Mouse (Mus musculus) macrophage (primary cell): ENCODE results near the gene Arid1b. TPM values are rescaled to one million over a fixed set of nuclear protein-coding genes. Genes with fewer than 3 reads are reported as not detected.

Experiments used
- H3K27ac ChIP-seq: fragments of 350-480 bp; formaldehyde crosslinking; 2 replicates; pipeline ENCODE4 v1.9.0; 2021
- H3K36me3 ChIP-seq: fragments of 350-480 bp; formaldehyde crosslinking; 2 replicates; pipeline ENCODE4 v1.9.0; 2021; ENCODE audit errors: inconsistent target
- H3K4me3 ChIP-seq: fragments of 350-480 bp; formaldehyde crosslinking; 2 replicates; pipeline ENCODE4 v1.9.0; 2021; ENCODE audit errors: inconsistent target
- H3K79me2 ChIP-seq: fragments of 350-480 bp; formaldehyde crosslinking; 2 replicates; pipeline ENCODE4 v1.9.0; 2021; ENCODE audit errors: inconsistent target
- WGBS: methylation state at CpG from one replicate; pipeline ENCODE4 v1.1.7; 2026; ENCODE audit warnings: inconsistent platforms; ENCODE audit not compliant: missing documents; 5-methylcytosine and 5-hydroxymethylcytosine counted together
- polyA plus RNA-seq: library from polyadenylated mRNA; stranded (reverse); fragments of 250-400 nt; gene quantifications from 3 replicates; pipeline ENCODE4 v1.2.4, GENCODE M21; 2018; ENCODE audit warnings: inconsistent platforms

Gene Arid1b
- polyA plus RNA-seq, 1 experiment from 2014 or later, result 20.1 TPM

DNA sequence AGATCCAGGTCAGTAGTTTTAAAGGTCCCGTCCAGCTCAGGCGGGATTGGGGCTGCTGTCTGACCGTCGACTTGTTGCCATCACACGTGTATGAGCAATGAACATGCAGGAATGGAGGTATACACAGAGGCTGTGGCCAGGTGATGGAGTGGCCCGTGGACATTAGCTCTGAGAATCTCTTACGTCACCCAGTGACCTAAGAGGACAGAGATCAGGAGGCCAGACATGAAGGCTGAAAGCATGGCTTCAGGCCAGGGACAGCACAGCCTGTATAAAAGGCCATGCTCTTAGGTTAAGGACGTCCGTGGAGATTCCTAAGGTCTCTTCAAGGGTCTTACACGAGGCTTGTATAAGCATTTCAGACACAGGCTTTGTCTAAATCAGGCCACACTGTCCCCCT is 184.4 kb downstream of the Arid1b start:
- Histone ChIP-seq H3K79me2 (peaks cover 57% of the 10 kb centered on the region; the same call in 1 of the 2 replicates), H3K4me3 (no peak overlapping the region), H3K36me3 (no peaks in the 10 kb centered on the region), H3K27ac (no peak overlapping the region)
- WGBS, result 89% methylated on average over 10 of the region's 10 CpGs

DNA sequence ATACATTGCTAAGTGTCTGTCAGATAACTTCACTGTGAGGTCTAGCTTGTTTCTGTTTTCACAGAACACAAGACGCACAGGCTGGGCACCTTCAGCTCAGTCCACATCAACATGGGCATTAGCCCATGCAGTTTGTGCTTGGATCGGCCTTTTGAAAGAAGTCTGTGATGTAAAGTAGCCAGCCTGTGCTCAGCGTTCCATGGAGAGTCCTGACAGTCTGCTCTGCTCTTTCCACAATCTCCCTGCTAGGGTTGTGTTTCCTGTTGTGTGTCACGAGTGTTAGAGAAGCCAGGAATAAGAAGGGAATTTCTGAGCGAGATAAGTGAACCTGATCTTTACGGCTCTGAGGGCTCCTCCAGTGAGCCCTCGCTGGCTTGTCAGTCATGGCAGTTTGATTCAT is 184.9 kb downstream of the Arid1b start:
- no peak overlapping the region for H3K4me3 ChIP-seq
- 85% methylated on average over 7 of the region's 7 CpGs for WGBS
- peaks cover 62% of the 10 kb centered on the region; the same call in 1 of the 2 replicates for H3K79me2 ChIP-seq
- no peaks in the 10 kb centered on the region for H3K36me3 ChIP-seq
- H3K27ac ChIP-seq, result no peak overlapping the region

- Histone ChIP-seq H3K36me3 (no peaks in the 10 kb centered on the region), H3K79me2 (peaks cover 66% of the 10 kb centered on the region; the same call in 1 of the 2 replicates), H3K27ac (no peak overlapping the region), H3K4me3 (no peak overlapping the region)
- WGBS, result 88% methylated on average over 5 of the region's 5 CpGs
These were observed 185.3 kb downstream of the Arid1b start for GRCm38 (mm10) chr17:5179412-5179811.

GRCm38 (mm10) chr17:5179925-5180525 is 185.9 kb downstream of the Arid1b start:
- Histone ChIP-seq H3K79me2 (peaks cover 71% of the 10 kb centered on the region; the same call in 1 of the 2 replicates), H3K36me3 (no peaks in the 10 kb centered on the region), H3K27ac (no peak overlapping the region), H3K4me3 (no peak overlapping the region)
- 93% methylated on average over 4 of the region's 4 CpGs for WGBS

DNA sequence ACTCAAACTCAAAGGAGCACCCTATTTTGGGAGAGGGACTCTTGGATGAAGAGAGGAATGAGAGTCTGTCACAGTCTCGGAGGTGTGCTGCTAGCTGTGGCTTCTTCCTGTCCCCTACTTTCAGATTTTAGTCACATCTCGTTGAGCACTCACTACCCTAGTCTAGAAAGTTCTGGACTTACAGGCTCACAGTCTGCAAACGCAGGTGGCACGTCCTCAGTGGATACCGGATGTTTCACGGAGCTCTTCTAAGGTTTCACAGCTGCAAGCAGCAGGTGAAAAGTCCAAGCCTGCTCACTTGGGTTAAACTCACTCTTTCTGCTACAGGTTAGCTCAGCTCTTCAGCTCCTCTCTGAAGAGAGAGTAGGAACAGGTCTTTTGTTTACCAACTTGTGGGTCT is 186.8 kb downstream of the Arid1b start:
- H3K27ac ChIP-seq, result no peak overlapping the region
- WGBS, result 92% methylated on average over 6 of the region's 6 CpGs
- no peak overlapping the region for H3K4me3 ChIP-seq

DNA sequence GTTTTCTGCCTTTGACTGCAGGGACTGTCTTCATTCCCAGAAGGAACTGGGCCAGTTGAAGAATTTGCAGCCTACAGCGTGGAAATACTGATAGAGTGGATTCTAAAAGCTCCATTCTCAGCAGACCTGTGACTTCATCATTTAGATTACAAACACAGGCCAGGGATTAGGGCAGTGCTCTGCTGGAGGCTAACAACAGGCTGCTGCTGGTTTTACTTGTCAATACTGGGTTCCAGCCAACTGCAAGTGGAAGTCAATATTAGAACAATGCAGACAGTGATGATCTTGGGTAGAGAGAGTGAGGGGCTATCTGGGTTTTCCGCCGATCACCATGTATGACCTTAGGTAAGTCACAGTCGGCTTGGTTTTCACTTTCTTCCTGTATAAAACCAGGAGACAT is 188.4 kb downstream of the Arid1b start:
- Histone ChIP-seq H3K36me3 (no peaks in the 10 kb centered on the region), H3K27ac (no peak overlapping the region), H3K4me3 (no peak overlapping the region), H3K79me2 (peaks cover 67% of the 10 kb centered on the region; the same call in 1 of the 2 replicates)
- 87% methylated on average over 4 of the region's 4 CpGs for WGBS

More for the DNA sequence above, 186.8 kb downstream of the Arid1b start:
- no peaks in the 10 kb centered on the region for H3K36me3 ChIP-seq
- peaks cover 71% of the 10 kb centered on the region; the same call in 1 of the 2 replicates for H3K79me2 ChIP-seq

GRCm38 (mm10) chr17:5185501-5185900 is 191.4 kb downstream of the Arid1b start:
- Histone ChIP-seq H3K27ac (no peak overlapping the region), H3K79me2 (peaks cover 63% of the 10 kb centered on the region)

GRCm38 (mm10) chr17:5187546-5187945 is 193.4 kb downstream of the Arid1b start:
- Histone ChIP-seq H3K4me3 (no peak overlapping the region), H3K79me2 (peaks cover 71% of the 10 kb centered on the region), H3K27ac (no peak overlapping the region), H3K36me3 (no peaks in the 10 kb centered on the region)
- 63% methylated on average over 2 of the region's 2 CpGs for WGBS

More at GRCm38 (mm10) chr17:5185501-5185900, 191.4 kb downstream of the Arid1b start:
- Histone ChIP-seq H3K4me3 (no peak overlapping the region), H3K36me3 (no peaks in the 10 kb centered on the region)
- 70% methylated on average over 4 of the region's 4 CpGs for WGBS

GRCm38 (mm10) chr17:5188400-5188799 is 194.3 kb downstream of the Arid1b start:
- WGBS, result 82% methylated on average over 7 of the region's 7 CpGs

GRCm38 (mm10) chr17:5189551-5190351 is 195.6 kb downstream of the Arid1b start:
- no peaks in the 10 kb centered on the region for H3K36me3 ChIP-seq
- peak overlapping the region; percentile 32 for H3K4me3 ChIP-seq
- WGBS, result 4% methylated on average over 38 of the region's 40 CpGs
- H3K27ac ChIP-seq, result peak overlapping the region; percentile 90
- H3K79me2 ChIP-seq, result peaks cover 72% of the 10 kb centered on the region

More at GRCm38 (mm10) chr17:5188400-5188799, 194.3 kb downstream of the Arid1b start:
- H3K79me2 ChIP-seq, result peaks cover 72% of the 10 kb centered on the region
- H3K4me3 ChIP-seq, result no peak overlapping the region
- H3K27ac ChIP-seq, result no peak overlapping the region
- H3K36me3 ChIP-seq, result no peaks in the 10 kb centered on the region

DNA sequence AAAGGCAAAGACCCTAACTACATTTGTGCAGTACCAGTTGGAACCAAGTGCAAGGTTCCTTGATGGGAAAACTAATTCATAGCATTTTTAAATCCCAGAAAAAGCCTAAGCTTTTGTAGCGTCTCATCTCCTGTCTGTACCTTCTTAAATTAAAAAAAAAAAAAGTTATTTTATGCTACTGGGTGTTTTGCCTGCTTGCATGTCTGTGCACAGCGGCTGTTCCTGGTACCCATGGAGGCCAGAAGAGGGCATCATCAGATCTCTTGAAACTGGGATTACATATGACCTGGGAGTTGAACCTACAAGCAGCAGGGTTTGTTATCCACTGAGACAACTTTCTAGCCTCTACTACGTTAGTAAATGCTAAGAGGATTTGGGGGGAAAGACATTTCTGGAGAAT is 196.2 kb downstream of the Arid1b start:
- Histone ChIP-seq H3K36me3 (no peaks in the 10 kb centered on the region), H3K27ac (peak overlapping the region; percentile 84), H3K4me3 (peak overlapping the region; percentile 16; the same call in 1 of the 2 replicates), H3K79me2 (peaks cover 74% of the 10 kb centered on the region)
- WGBS, result 7% methylated on average over 3 of the region's 3 CpGs

DNA sequence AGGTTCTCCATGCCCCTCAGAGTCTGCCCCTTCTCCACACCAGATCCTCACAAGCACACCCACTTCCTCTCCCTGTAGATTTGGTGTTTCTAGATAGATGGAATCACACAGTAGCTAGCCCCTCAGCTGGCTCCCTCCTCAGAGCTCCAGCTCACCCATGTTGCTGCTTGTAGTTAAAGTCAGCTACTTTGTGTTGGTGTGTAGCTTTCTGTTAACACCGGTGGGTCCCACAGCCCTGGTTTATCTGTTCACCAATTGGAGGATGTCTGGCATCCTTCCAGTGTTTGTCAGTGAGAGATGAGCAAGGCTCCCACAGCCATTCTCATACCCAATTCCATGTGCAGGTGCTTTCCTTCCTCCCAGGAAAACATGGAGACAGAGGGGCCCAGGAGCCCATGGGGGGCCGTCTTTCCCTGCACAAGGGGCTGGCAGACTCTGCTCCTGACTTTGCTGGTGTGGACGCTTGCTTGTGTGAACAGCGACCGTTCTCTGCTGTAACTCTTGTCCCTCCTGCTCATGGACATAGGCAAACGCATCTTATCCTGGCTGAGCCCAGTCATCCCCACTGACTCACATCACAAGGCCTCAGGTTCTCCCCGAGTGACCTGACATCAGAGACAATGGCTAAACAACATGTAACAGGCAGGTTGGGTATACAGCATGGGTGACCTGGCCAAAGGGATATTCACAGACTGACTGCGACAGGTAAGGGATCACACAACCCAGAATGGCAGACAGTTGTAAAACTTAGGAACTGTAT is 200.2 kb downstream of the Arid1b start:
- WGBS, result 83% methylated on average over 8 of the region's 8 CpGs
- Histone ChIP-seq H3K36me3 (no peaks in the 10 kb centered on the region), H3K4me3 (no peak overlapping the region), H3K79me2 (peaks cover 79% of the 10 kb centered on the region), H3K27ac (no peak overlapping the region)

GRCm38 (mm10) chr17:5195397-5195796 is 201.3 kb downstream of the Arid1b start:
- Histone ChIP-seq H3K4me3 (peak overlapping the region; percentile 48), H3K36me3 (no peaks in the 10 kb centered on the region), H3K79me2 (peaks cover 90% of the 10 kb centered on the region), H3K27ac (peak overlapping the region; percentile 84)
- 3% methylated on average over 5 of the region's 5 CpGs for WGBS

- Histone ChIP-seq H3K79me2 (peaks cover 94% of the 10 kb centered on the region), H3K27ac (peak overlapping the region; percentile 84), H3K36me3 (no peaks in the 10 kb centered on the region), H3K4me3 (peak overlapping the region; percentile 48)
- 4% methylated on average over 10 of the region's 10 CpGs for WGBS
These were observed 201.9 kb downstream of the Arid1b start for GRCm38 (mm10) chr17:5196005-5196404.
